Mouse (Mus musculus) small intestine, adult 2 months (tissue): ENCODE measurements at regions not wholly inside any gene's neighbourhood (a gene's known extent, or its start where the extent isn't known, plus 50 kb on each side); places are given as distances from the start of the nearest gene placed in this dataset.

Experiments used
- CTCF ChIP-seq: fragments of 200-500 bp; IDR thresholded peaks from 2 replicates; pipeline ENCODE4 v1.5.1; 2012; ENCODE audit warnings: low read depth, mild to moderate bottlenecking, control low read depth, inconsistent platforms, low read length, moderate library complexity, mixed read lengths; ENCODE audit not compliant: insufficient replicate concordance, insufficient read length; ENCODE audit errors: extremely low read depth
- POLR2A ChIP-seq: fragments of 200-500 bp; IDR thresholded peaks from 2 replicates; pipeline ENCODE4 v1.6.1; 2012; ENCODE audit warnings: low read depth, mild to moderate bottlenecking, control low read depth, inconsistent platforms, low read length, moderate library complexity

GRCm38 (mm10) chr17:87550518-87551164 lies 85.1 kb upstream of the Epcam start:
- TF ChIP-seq POLR2A (no peak), CTCF (no peak)
